ENCODE assay signal across 26 mouse cellular contexts in genomic region chr6:32472062-32472461, GRCm38 (mm10).
DNase-seq lines count a peak whose midpoint lies in the region; ATAC-seq and TF ChIP-seq lines count a peak whose summit lies in the region.
"Had no signal": no experiment of that assay in that cellular context is flagged by ENCODE, and none has a peak within 500 bp of the region (broad histone marks: within the 10 kb centered on the region; RNA-seq: fewer than 3 reads in every experiment).

No protein-coding gene starts in this region.

- no peak overlapping the region for H3K9ac ChIP-seq in forebrain, embryonic 14.5 days (ENCODE audit: low read length)
- no peak overlapping the region for H3K9ac ChIP-seq in forebrain, embryonic 12.5 days
- 0 out of 2 replicates have a peak overlapping the region, but pooled peaks have one; percentile 38 for H3K9ac ChIP-seq in heart, embryonic 13.5 days
- H3K9ac ChIP-seq in hindbrain, embryonic 13.5 days, result no peak overlapping the region
- H3K9ac ChIP-seq in hindbrain, embryonic 12.5 days, result no peak overlapping the region
- no peak overlapping the region for H3K9ac ChIP-seq in forebrain, postnatal 0 days
- H3K9ac ChIP-seq: embryonic facial prominence, embryonic 12.5 days; intestine, embryonic 15.5 days; limb, embryonic 12.5 days; lung, embryonic 15.5 days; midbrain, embryonic 15.5 days; neural tube, embryonic 15.5 days had no signal

- TF ChIP-seq CTCF in forebrain, postnatal 0 days (IDR thresholded peaks at IDR 0.05; ENCODE audit: low read depth), result no peak

- no peaks in the 10 kb centered on the region; the same call in 1 of the 2 replicates for H3K4me1 ChIP-seq in forebrain, embryonic 14.5 days (ENCODE audit: control insufficient read depth, insufficient read depth, low read length)
- 0 out of 2 replicates have a peak, but pooled peaks cover 3% of the 10 kb centered on the region for H3K4me1 ChIP-seq in forebrain, embryonic 12.5 days
- H3K4me1 ChIP-seq in heart, embryonic 13.5 days, result peaks cover 62% of the 10 kb centered on the region
- H3K4me1 ChIP-seq in hindbrain, embryonic 13.5 days (replicated peaks), result peaks cover 20% of the 10 kb centered on the region; the same call in 1 of the 2 replicates
- no peaks in the 10 kb centered on the region for H3K4me1 ChIP-seq in hindbrain, embryonic 12.5 days
- peaks cover 15% of the 10 kb centered on the region for H3K4me1 ChIP-seq in forebrain, postnatal 0 days (ENCODE audit: insufficient read depth)
- H3K4me1 ChIP-seq: embryonic facial prominence, embryonic 12.5 days; intestine, embryonic 15.5 days; lung, embryonic 15.5 days; midbrain, embryonic 10.5 days; midbrain, embryonic 15.5 days had no signal

- peak overlapping the region; percentile 24; the same call in 1 of the 2 replicates for H3K27ac ChIP-seq in forebrain, embryonic 14.5 days (ENCODE audit: low read depth, low read length)
- no peak overlapping the region for H3K27ac ChIP-seq in forebrain, embryonic 12.5 days
- peak overlapping the region; percentile 65 for H3K27ac ChIP-seq in heart, embryonic 13.5 days (replicated peaks)
- H3K27ac ChIP-seq in hindbrain, embryonic 13.5 days, result 0 out of 2 replicates have a peak overlapping the region, but pooled peaks have one; percentile 5
- no peak overlapping the region for H3K27ac ChIP-seq in hindbrain, embryonic 12.5 days
- H3K27ac ChIP-seq in forebrain, postnatal 0 days (ENCODE audit: low read depth, low read length), result peak overlapping the region; percentile 52; the same call in 1 of the 2 replicates
- H3K27ac ChIP-seq: embryonic facial prominence, embryonic 12.5 days; hindbrain, embryonic 10.5 days; hindbrain, postnatal 0 days; intestine, embryonic 15.5 days; kidney, postnatal 0 days; limb, embryonic 12.5 days; lung, embryonic 15.5 days; midbrain, embryonic 10.5 days; midbrain, embryonic 15.5 days; neural tube, embryonic 15.5 days had no signal

- ATAC-seq in forebrain, embryonic 14.5 days, result no peak
- no peak for ATAC-seq in forebrain, embryonic 12.5 days (ENCODE audit: low FRiP score)
- ATAC-seq in heart, embryonic 13.5 days (ENCODE audit: extremely low read depth, insufficient number of reproducible peaks, low FRiP score, low TSS enrichment), result no peak
- no peak for ATAC-seq in hindbrain, embryonic 13.5 days (ENCODE audit: low FRiP score)
- no peak for ATAC-seq in hindbrain, embryonic 12.5 days (ENCODE audit: low FRiP score)
- ATAC-seq in forebrain, postnatal 0 days, result peak; percentile 87; the same call in 1 of the 2 replicates
- ATAC-seq: hindbrain, postnatal 0 days; intestine, embryonic 15.5 days; midbrain, embryonic 15.5 days had no signal

- no peak overlapping the region for H3K4me3 ChIP-seq in forebrain, embryonic 14.5 days (ENCODE audit: low read depth, low read length)
- H3K4me3 ChIP-seq in forebrain, embryonic 12.5 days (replicated peaks), result no peak overlapping the region
- H3K4me3 ChIP-seq in heart, embryonic 13.5 days, result no peak overlapping the region
- no peak overlapping the region for H3K4me3 ChIP-seq in hindbrain, embryonic 13.5 days
- no peak overlapping the region for H3K4me3 ChIP-seq in hindbrain, embryonic 12.5 days
- no peak overlapping the region for H3K4me3 ChIP-seq in forebrain, postnatal 0 days (ENCODE audit: low read depth, low read length)
- H3K4me3 ChIP-seq: embryonic facial prominence, embryonic 12.5 days; hindbrain, embryonic 10.5 days; intestine, embryonic 15.5 days; limb, embryonic 12.5 days; lung, embryonic 15.5 days; midbrain, embryonic 10.5 days; midbrain, embryonic 15.5 days; neural tube, embryonic 15.5 days had no signal

- H3K4me2 ChIP-seq in forebrain, embryonic 14.5 days (ENCODE audit: low read length), result no peak overlapping the region
- no peak overlapping the region for H3K4me2 ChIP-seq in forebrain, embryonic 12.5 days
- no peak overlapping the region for H3K4me2 ChIP-seq in heart, embryonic 13.5 days
- H3K4me2 ChIP-seq in hindbrain, embryonic 13.5 days, result no peak overlapping the region
- no peak overlapping the region for H3K4me2 ChIP-seq in hindbrain, embryonic 12.5 days (replicated peaks)
- H3K4me2 ChIP-seq in forebrain, postnatal 0 days (ENCODE audit: low read depth), result no peak overlapping the region
- H3K4me2 ChIP-seq: embryonic facial prominence, embryonic 12.5 days; intestine, embryonic 15.5 days; limb, embryonic 12.5 days; lung, embryonic 15.5 days; midbrain, embryonic 15.5 days; neural tube, embryonic 15.5 days had no signal

- no peaks in the 10 kb centered on the region for H3K27me3 ChIP-seq in forebrain, embryonic 14.5 days (replicated peaks; ENCODE audit: control insufficient read depth, insufficient read depth, low read length)
- no peaks in the 10 kb centered on the region for H3K27me3 ChIP-seq in forebrain, embryonic 12.5 days
- no peaks in the 10 kb centered on the region for H3K27me3 ChIP-seq in heart, embryonic 13.5 days (replicated peaks)
- H3K27me3 ChIP-seq in hindbrain, embryonic 13.5 days, result no peaks in the 10 kb centered on the region
- no peaks in the 10 kb centered on the region for H3K27me3 ChIP-seq in hindbrain, embryonic 12.5 days
- H3K27me3 ChIP-seq in forebrain, postnatal 0 days (ENCODE audit: insufficient read depth, low read length), result no peaks in the 10 kb centered on the region
- H3K27me3 ChIP-seq: embryonic facial prominence, embryonic 12.5 days; intestine, embryonic 15.5 days; limb, embryonic 12.5 days; lung, embryonic 15.5 days; midbrain, embryonic 15.5 days; neural tube, embryonic 15.5 days had no signal

- DNase-seq in forebrain, embryonic 14.5 days (ENCODE audit: low spot score), result no peak
- no peak for DNase-seq in heart, adult 9 months (ENCODE audit: low spot score in 2 of 2)
- no peak for DNase-seq in forebrain, postnatal 0 days
- DNase-seq: adrenal gland, adult 8-10 months; cerebellum, adult 11 months; cerebellum, adult 9-11 months; embryo, embryonic 11 days; kidney, adult 8-10 months; kidney, postnatal 4 days; retina, postnatal 1 day; thymus, postnatal 4 days had no signal

- WGBS in forebrain, embryonic 14.5 days, result 74% methylated on average over 5 of the region's 5 CpGs
- WGBS in forebrain, embryonic 12.5 days, result 79% methylated on average over 5 of the region's 5 CpGs
- 47% methylated on average over 5 of the region's 5 CpGs for WGBS in heart, embryonic 13.5 days
- WGBS in hindbrain, embryonic 13.5 days, result 80% methylated on average over 5 of the region's 5 CpGs
- 85% methylated on average over 5 of the region's 5 CpGs for WGBS in hindbrain, embryonic 12.5 days
- 56% methylated on average over 5 of the region's 5 CpGs for WGBS in forebrain, postnatal 0 days

- H3K9me3 ChIP-seq in forebrain, embryonic 14.5 days (replicated peaks; ENCODE audit: control insufficient read depth, low read length), result no peaks in the 10 kb centered on the region
- no peaks in the 10 kb centered on the region for H3K9me3 ChIP-seq in forebrain, embryonic 12.5 days
- no peaks in the 10 kb centered on the region for H3K9me3 ChIP-seq in heart, embryonic 13.5 days
- H3K9me3 ChIP-seq in hindbrain, embryonic 13.5 days, result no peaks in the 10 kb centered on the region
- no peaks in the 10 kb centered on the region for H3K9me3 ChIP-seq in hindbrain, embryonic 12.5 days (replicated peaks)
- H3K9me3 ChIP-seq in forebrain, postnatal 0 days (ENCODE audit: low read length), result no peaks in the 10 kb centered on the region
- H3K9me3 ChIP-seq: embryonic facial prominence, embryonic 12.5 days; G1E; hindbrain, embryonic 10.5 days; intestine, embryonic 15.5 days; limb, embryonic 12.5 days; lung, embryonic 15.5 days; midbrain, embryonic 10.5 days; midbrain, embryonic 15.5 days; neural tube, embryonic 15.5 days had no signal

- no peaks in the 10 kb centered on the region for H3K36me3 ChIP-seq in forebrain, embryonic 14.5 days (ENCODE audit: control insufficient read depth, insufficient read depth, low read length)
- no peaks in the 10 kb centered on the region for H3K36me3 ChIP-seq in forebrain, embryonic 12.5 days (replicated peaks)
- no peaks in the 10 kb centered on the region for H3K36me3 ChIP-seq in heart, embryonic 13.5 days
- no peaks in the 10 kb centered on the region for H3K36me3 ChIP-seq in hindbrain, embryonic 13.5 days
- no peaks in the 10 kb centered on the region for H3K36me3 ChIP-seq in hindbrain, embryonic 12.5 days
- H3K36me3 ChIP-seq in forebrain, postnatal 0 days (ENCODE audit: insufficient read depth), result no peaks in the 10 kb centered on the region
- H3K36me3 ChIP-seq: embryonic facial prominence, embryonic 12.5 days; G1E; hindbrain, embryonic 10.5 days; intestine, embryonic 15.5 days; limb, embryonic 12.5 days; lung, embryonic 15.5 days; midbrain, embryonic 10.5 days; midbrain, embryonic 15.5 days; neural tube, embryonic 15.5 days had no signal

Comparison
In these comparisons a context has a peak if more than half of its experiments do, and no peak if none do; other contexts are left out.
1. H3K27ac ChIP-seq: peak in forebrain, embryonic 14.5 days (single experiment), heart, embryonic 13.5 days (single experiment), hindbrain, embryonic 13.5 days (single experiment) and forebrain, postnatal 0 days (single experiment); none in forebrain, embryonic 12.5 days (single experiment) and hindbrain, embryonic 12.5 days (single experiment).